Mouse (Mus musculus): ENCODE results near the gene Arhgap44. TPM values are rescaled to one million over a fixed set of nuclear protein-coding genes. Genes with fewer than 3 reads are reported as not detected.
A peak's percentile ranks its signal among the peaks of the same experiment; 100 is the strongest.

The Arhgap44 gene
- polyA plus RNA-seq, 1 experiment = 7.8 TPM

DNA sequence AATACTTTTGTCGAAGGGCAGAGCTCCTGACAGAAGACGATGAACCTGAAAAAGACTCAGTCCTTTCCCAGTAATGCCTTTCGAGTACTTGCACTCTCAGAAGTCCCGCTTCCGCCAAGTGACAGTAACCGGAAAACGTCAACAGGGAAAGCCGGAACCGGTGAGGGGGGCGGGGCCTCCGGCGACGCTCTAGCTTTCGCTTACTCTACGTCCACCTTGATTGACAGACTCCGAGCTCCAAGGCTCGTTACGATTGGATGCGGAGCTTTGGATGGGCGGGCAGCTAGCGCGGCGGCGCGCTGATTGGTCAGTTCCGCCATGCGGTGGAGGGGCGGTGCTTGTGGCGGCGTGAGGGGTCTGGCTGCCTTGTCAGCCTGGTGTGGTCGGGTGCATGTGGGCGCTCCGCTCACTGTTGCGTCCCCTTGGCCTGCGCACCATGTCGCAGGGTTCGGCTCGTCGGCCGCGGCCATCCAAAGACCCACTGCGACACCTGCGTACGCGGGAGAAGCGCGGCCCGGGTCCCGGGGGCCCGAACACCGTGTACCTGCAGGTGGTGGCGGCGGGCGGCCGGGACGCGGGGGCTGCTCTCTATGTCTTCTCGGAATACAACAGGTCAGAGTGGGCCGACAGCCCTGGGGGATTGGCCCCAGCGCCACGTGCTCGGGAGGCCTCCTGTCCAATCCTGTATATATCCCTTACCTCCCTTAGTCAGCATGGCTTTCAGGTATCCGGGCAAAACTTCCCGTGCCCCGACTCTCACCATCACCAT is 183.9 kb downstream of the Arhgap44 start, which contains the start of gene Elac2:
TSS of gene Elac2 (plus strand) at position 319 of the 769 bp plus-strand sequence.
- H3K27me3 ChIP-seq (ENCODE audit: control insufficient read depth, insufficient read depth, insufficient read length) = no peaks in the 10 kb centered on the region
- peaks cover 24% of the 10 kb centered on the region for H3K36me3 ChIP-seq (ENCODE audit: control insufficient read depth, insufficient read depth)
- peaks cover 17% of the 10 kb centered on the region for H3K79me2 ChIP-seq (ENCODE audit: control insufficient read depth, insufficient read depth)
- no peak for TF ChIP-seq MYOD1 (IDR thresholded peaks at IDR 0.05; ENCODE audit: control insufficient read depth, insufficient read length, low read depth)
- no peak for TF ChIP-seq CTCF (IDR thresholded peaks at IDR 0.05; ENCODE audit: control insufficient read depth, insufficient read depth, insufficient read length)
- peak; percentile 93 for TF ChIP-seq MAX (IDR thresholded peaks at IDR 0.05)
- peaks cover 11% of the 10 kb centered on the region for H3K79me3 ChIP-seq (ENCODE audit: low read depth)
- H3ac ChIP-seq (ENCODE audit: control insufficient read depth, insufficient read length, low read depth) = peak within 1 kb of the TSS; percentile 81
- H3K4me3 ChIP-seq (ENCODE audit: insufficient read depth, poor library complexity, severe bottlenecking) = peak within 1 kb of the TSS; percentile 74

- Histone ChIP-seq H3K4me3 (ENCODE audit: insufficient read depth, poor library complexity, severe bottlenecking) (no peak overlapping the region), H3K27me3 (ENCODE audit: control insufficient read depth, insufficient read depth, insufficient read length) (no peaks in the 10 kb centered on the region), H3K79me2 (ENCODE audit: control insufficient read depth, insufficient read depth) (no peaks in the 10 kb centered on the region), H3ac (ENCODE audit: control insufficient read depth, insufficient read length, low read depth) (no peak overlapping the region), H3K36me3 (ENCODE audit: control insufficient read depth, insufficient read depth) (no peaks in the 10 kb centered on the region), H3K79me3 (ENCODE audit: low read depth) (no peaks in the 10 kb centered on the region)
- TF ChIP-seq MAX (IDR thresholded peaks at IDR 0.05) (no peak), CTCF (IDR thresholded peaks at IDR 0.05; ENCODE audit: control insufficient read depth, insufficient read depth, insufficient read length) (no peak), MYOG (IDR thresholded peaks at IDR 0.05; ENCODE audit: control insufficient read depth, extremely low read depth, insufficient read length) (no peak), FOSL1 (IDR thresholded peaks at IDR 0.05; ENCODE audit: insufficient read depth, low read length, poor library complexity, severe bottlenecking) (no peak)
Observed at GRCm38 (mm10) chr11:64972418-64972817, 190.3 kb downstream of the Arhgap44 start.

DNA sequence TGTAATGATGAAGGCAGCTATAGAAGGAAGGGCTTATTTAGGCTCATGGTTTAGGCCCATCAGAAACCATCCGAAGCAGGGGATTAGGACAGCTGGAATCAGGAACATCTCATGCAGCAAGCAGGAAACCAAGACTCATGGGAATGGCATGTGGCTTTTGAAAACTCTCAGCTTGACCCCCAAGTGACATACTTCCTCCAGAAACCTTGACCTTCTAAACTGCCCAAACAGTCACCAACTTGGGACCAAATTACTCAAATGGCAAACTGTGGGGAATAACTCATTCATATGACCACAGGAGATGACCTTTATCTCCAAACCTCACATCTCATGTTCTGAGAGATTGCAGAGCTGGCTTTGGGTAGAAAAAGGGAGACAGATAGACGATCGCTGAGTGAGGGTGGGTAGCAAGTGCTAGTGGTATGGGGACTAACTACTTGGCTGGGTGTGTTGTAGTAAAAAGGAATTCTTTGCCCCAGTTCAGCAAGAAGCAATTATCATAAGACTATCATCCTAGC is 191.2 kb downstream of the Arhgap44 start:
- H3K27me3 ChIP-seq (ENCODE audit: control insufficient read depth, insufficient read depth, insufficient read length) = no peaks in the 10 kb centered on the region
- no peaks in the 10 kb centered on the region for H3K79me3 ChIP-seq (ENCODE audit: low read depth)
- H3ac ChIP-seq (ENCODE audit: control insufficient read depth, insufficient read length, low read depth) = no peak overlapping the region
- TF ChIP-seq CTCF (IDR thresholded peaks at IDR 0.05; ENCODE audit: control insufficient read depth, insufficient read depth, insufficient read length) = no peak
- no peak overlapping the region for H3K4me3 ChIP-seq (ENCODE audit: insufficient read depth, poor library complexity, severe bottlenecking)
- H3K79me2 ChIP-seq (ENCODE audit: control insufficient read depth, insufficient read depth) = no peaks in the 10 kb centered on the region
- H3K36me3 ChIP-seq (ENCODE audit: control insufficient read depth, insufficient read depth) = no peaks in the 10 kb centered on the region

DNA sequence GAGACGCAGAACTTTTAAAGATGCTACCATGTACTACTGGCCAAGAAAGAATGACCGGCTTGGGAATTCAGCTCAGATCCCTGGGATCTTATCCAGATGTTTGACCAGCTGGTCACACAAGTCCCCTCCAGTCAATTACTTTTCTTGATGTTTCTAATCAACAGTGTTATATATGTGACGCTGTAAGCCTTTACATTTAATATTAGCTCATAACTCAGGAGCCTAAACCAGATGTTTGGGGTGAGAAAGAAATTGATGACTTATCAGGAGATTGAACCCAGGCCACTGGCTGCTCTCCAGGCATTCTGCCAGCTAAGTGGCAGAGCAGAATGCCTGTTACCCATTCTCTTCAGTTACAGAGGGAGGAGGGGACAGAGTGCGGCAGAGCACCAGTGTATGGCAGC is 193.8 kb downstream of the Arhgap44 start:
- TF ChIP-seq CTCF (IDR thresholded peaks at IDR 0.05; ENCODE audit: control insufficient read depth, insufficient read depth, insufficient read length) (no peak), MYOD1 (IDR thresholded peaks at IDR 0.05; ENCODE audit: control insufficient read depth, insufficient read length, low read depth) (no peak), FOSL1 (IDR thresholded peaks at IDR 0.05; ENCODE audit: insufficient read depth, low read length, poor library complexity, severe bottlenecking) (no peak), USF1 (IDR thresholded peaks at IDR 0.05; ENCODE audit: low read depth) (no peak), CEBPB (IDR thresholded peaks at IDR 0.05; ENCODE audit: low read depth) (no peak), MAX (IDR thresholded peaks at IDR 0.05) (no peak), MYOG (IDR thresholded peaks at IDR 0.05; ENCODE audit: control insufficient read depth, extremely low read depth, insufficient read length) (no peak)
- H3K79me3 ChIP-seq (ENCODE audit: low read depth) = no peaks in the 10 kb centered on the region
- no peak overlapping the region for H3ac ChIP-seq (ENCODE audit: control insufficient read depth, insufficient read length, low read depth)
- no peaks in the 10 kb centered on the region for H3K27me3 ChIP-seq (ENCODE audit: control insufficient read depth, insufficient read depth, insufficient read length)
- no peaks in the 10 kb centered on the region for H3K36me3 ChIP-seq (ENCODE audit: control insufficient read depth, insufficient read depth)
- no peaks in the 10 kb centered on the region for H3K79me2 ChIP-seq (ENCODE audit: control insufficient read depth, insufficient read depth)
- no peak overlapping the region for H3K4me3 ChIP-seq (ENCODE audit: insufficient read depth, poor library complexity, severe bottlenecking)

- no peaks in the 10 kb centered on the region for H3K36me3 ChIP-seq (ENCODE audit: control insufficient read depth, insufficient read depth)
- TF ChIP-seq MAX (IDR thresholded peaks at IDR 0.05) = no peak
- peak; percentile 62 for TF ChIP-seq CTCF (IDR thresholded peaks at IDR 0.05; ENCODE audit: control insufficient read depth, insufficient read depth, insufficient read length)
- H3K79me3 ChIP-seq (ENCODE audit: low read depth) = no peaks in the 10 kb centered on the region
- H3K79me2 ChIP-seq (ENCODE audit: control insufficient read depth, insufficient read depth) = no peaks in the 10 kb centered on the region
- no peaks in the 10 kb centered on the region for H3K27me3 ChIP-seq (ENCODE audit: control insufficient read depth, insufficient read depth, insufficient read length)
- no peak overlapping the region for H3K4me3 ChIP-seq (ENCODE audit: insufficient read depth, poor library complexity, severe bottlenecking)
- H3ac ChIP-seq (ENCODE audit: control insufficient read depth, insufficient read length, low read depth) = no peak overlapping the region
Observed at GRCm38 (mm10) chr11:64968507-64968906, 194.3 kb downstream of the Arhgap44 start.

DNA sequence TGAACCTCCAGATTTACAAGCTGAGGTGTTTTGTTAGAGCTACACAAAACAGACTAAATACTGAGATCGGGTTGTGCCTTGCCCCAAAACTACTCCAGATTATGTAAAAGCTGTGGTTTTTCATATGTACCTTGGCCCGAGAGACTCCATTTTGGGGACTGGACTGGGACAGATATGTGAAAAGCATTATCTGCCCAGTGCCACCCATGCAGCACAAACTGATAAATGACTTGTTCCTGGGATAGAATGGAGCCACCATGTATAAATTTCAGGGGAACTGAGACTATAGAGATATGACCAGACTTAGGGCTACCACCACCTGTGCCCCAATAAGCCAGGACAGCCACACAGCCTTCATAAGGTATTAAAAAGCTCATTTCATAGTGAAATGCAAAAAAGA is 200.1 kb downstream of the Arhgap44 start:
- H3K27me3 ChIP-seq (ENCODE audit: control insufficient read depth, insufficient read depth, insufficient read length) = peaks cover 7% of the 10 kb centered on the region
- H3ac ChIP-seq (ENCODE audit: control insufficient read depth, insufficient read length, low read depth) = no peak overlapping the region
- H3K79me3 ChIP-seq (ENCODE audit: low read depth) = no peaks in the 10 kb centered on the region
- no peaks in the 10 kb centered on the region for H3K79me2 ChIP-seq (ENCODE audit: control insufficient read depth, insufficient read depth)
- no peaks in the 10 kb centered on the region for H3K36me3 ChIP-seq (ENCODE audit: control insufficient read depth, insufficient read depth)
- TF ChIP-seq MYOD1 (IDR thresholded peaks at IDR 0.05; ENCODE audit: control insufficient read depth, insufficient read length, low read depth) (no peak), MYOG (IDR thresholded peaks at IDR 0.05; ENCODE audit: control insufficient read depth, extremely low read depth, insufficient read length) (no peak), CTCF (IDR thresholded peaks at IDR 0.05; ENCODE audit: control insufficient read depth, insufficient read depth, insufficient read length) (no peak), FOSL1 (IDR thresholded peaks at IDR 0.05; ENCODE audit: insufficient read depth, low read length, poor library complexity, severe bottlenecking) (no peak), CEBPB (IDR thresholded peaks at IDR 0.05; ENCODE audit: low read depth) (no peak), MAX (IDR thresholded peaks at IDR 0.05) (no peak), USF1 (IDR thresholded peaks at IDR 0.05; ENCODE audit: low read depth) (no peak)
- no peak overlapping the region for H3K4me3 ChIP-seq (ENCODE audit: insufficient read depth, poor library complexity, severe bottlenecking)
